Mouse (Mus musculus): Measurements from ENCODE around the gene Tmem52b. TPM values are rescaled to one million over a fixed set of nuclear protein-coding genes. Genes with fewer than 3 reads are reported as not detected.

Gene Tmem52b
- polyA plus RNA-seq, 1 experiment from 2014 or later, result 0.12 TPM

DNA sequence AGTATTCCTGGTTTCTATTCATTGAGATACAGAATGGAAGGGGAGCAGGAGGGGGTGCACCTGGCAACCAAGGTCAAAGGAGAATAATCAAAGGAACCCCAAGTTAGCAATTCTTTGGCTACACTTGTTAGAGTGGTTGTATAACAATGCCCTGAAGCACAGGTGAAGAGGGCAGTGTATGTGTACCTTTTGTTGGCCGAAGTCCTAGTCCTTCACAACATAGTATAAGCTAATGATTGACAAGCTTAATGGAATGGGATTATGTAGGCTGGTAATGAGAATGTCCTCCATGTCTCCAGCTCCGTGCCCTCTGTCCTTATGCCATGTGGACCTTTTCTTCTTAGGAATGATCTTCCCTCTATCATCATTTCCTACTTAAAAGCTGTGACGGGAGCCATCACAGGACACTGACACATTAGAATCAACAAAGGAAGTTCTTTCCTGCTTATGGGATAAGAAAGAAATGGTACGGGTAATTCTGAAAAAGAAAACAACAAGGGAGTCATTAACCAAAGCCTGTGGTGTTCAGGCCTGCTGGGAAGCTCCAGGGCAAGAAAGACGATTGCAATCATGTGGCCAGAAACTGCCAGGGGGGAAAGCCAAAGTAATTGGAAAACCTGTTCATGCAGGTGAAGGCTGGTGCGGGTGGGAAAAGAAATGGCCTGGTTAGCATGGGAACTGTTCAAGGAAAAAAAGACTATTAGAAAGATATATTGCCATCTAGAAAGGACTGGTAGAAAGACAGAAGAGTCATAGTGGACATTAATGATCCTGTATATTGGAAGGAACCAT lies 2.0 kb upstream of the Tmem52b start:
- Histone ChIP-seq H3K36me3 (no peaks in the 10 kb centered on the region), H3K9ac (no peak overlapping the region), H3K27me3 (replicated peaks) (no peaks in the 10 kb centered on the region), H3K4me2 (no peak overlapping the region), H3K4me3 (no peak overlapping the region), H3K9me3 (no peaks in the 10 kb centered on the region), H3K27ac (replicated peaks) (no peak overlapping the region), H3K4me1 (peaks cover 17% of the 10 kb centered on the region)
- 61% methylated on average over 6 of the region's 6 CpGs for WGBS
- ATAC-seq (ENCODE audit: extremely low read depth, insufficient number of reproducible peaks, low FRiP score, low TSS enrichment), result no peak

DNA sequence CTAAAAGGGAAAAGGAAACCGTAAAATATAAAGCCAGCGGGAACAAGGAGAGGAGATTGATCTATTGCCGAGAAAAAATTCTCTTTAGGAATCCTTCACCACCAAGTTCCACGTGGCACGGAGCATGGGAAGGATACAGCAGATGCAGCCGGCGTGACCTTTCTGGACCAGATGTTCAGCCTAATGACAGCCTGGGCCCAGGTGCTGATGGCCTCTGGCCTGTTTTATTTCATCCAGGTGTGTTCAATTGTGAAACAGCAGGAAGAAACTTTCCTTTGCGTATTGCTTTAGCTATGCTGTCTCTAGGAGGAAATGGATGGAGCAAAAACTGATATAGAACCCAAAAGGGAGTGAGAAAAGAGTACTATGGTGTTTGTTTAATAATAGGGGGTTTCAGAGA lies 513 bp downstream of the Tmem52b start:
- H3K9ac ChIP-seq, result no peak overlapping the region
- WGBS, result 62% methylated on average over 8 of the region's 8 CpGs
- ATAC-seq (ENCODE audit: extremely low read depth, insufficient number of reproducible peaks, low FRiP score, low TSS enrichment), result no peak
- no peaks in the 10 kb centered on the region for H3K36me3 ChIP-seq
- H3K4me1 ChIP-seq, result peaks cover 12% of the 10 kb centered on the region
- no peaks in the 10 kb centered on the region for H3K27me3 ChIP-seq (replicated peaks)
- no peak overlapping the region for H3K4me3 ChIP-seq
- H3K27ac ChIP-seq (replicated peaks), result peak overlapping the region; percentile 48; the same call in 1 of the 2 replicates
- no peaks in the 10 kb centered on the region for H3K9me3 ChIP-seq
- H3K4me2 ChIP-seq, result no peak overlapping the region

DNA sequence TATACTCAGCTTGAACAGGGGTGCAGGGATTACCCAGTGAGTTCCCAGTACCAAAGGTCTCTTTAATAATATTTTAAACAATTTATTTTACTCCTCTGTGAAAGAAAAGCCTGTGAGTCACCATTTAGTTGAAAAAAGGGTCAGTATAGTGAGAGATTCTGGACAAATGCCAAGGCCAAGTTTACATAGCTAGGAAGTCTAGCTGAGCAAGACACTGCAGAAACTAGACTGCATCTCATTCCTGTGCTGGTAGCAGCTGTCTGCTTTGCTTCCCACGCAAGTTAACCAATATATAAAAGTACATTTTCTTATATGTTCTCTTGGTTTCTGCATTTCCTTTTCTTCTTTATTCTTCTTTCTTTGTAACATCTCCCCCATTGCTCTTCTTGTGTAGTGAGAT lies 1.1 kb downstream of the Tmem52b start:
- ATAC-seq (ENCODE audit: extremely low read depth, insufficient number of reproducible peaks, low FRiP score, low TSS enrichment), result no peak
- H3K4me3 ChIP-seq, result no peak overlapping the region
- H3K9ac ChIP-seq, result no peak overlapping the region
- H3K27me3 ChIP-seq (replicated peaks), result no peaks in the 10 kb centered on the region
- H3K9me3 ChIP-seq, result no peaks in the 10 kb centered on the region
- H3K27ac ChIP-seq (replicated peaks), result peak overlapping the region; percentile 16; the same call in 1 of the 2 replicates
- H3K4me1 ChIP-seq, result peaks cover 12% of the 10 kb centered on the region
- 30% methylated on average over 1 of the region's 1 CpGs for WGBS
- no peak overlapping the region for H3K4me2 ChIP-seq
- no peaks in the 10 kb centered on the region for H3K36me3 ChIP-seq

DNA sequence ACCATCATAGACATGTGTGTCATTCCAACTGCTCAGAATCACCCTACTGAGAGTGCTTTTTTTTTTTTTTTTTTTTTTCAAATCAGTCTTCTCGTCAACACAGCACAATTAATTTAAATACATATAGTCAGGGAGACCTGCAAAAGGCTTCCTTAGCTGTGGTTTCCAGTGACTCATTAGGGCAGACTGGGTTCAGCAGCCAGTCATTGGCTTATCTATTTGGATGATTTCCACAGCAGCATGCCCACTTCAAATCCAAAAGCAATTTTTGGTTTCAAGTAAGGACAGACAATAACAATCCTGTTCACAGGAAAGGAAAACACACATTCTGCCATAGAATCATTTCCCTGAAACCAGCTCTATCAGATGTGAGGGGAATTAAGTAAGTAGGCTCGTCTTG lies 2.0 kb downstream of the Tmem52b start:
- no peak for ATAC-seq (ENCODE audit: extremely low read depth, insufficient number of reproducible peaks, low FRiP score, low TSS enrichment)
- Histone ChIP-seq H3K9me3 (no peaks in the 10 kb centered on the region), H3K27ac (replicated peaks) (0 out of 2 replicates have a peak overlapping the region, but pooled peaks have one; percentile 16), H3K4me3 (no peak overlapping the region), H3K36me3 (no peaks in the 10 kb centered on the region), H3K9ac (no peak overlapping the region), H3K27me3 (replicated peaks) (no peaks in the 10 kb centered on the region), H3K4me1 (peaks cover 12% of the 10 kb centered on the region), H3K4me2 (no peak overlapping the region)
- WGBS, result 47% methylated on average over 2 of the region's 2 CpGs

DNA sequence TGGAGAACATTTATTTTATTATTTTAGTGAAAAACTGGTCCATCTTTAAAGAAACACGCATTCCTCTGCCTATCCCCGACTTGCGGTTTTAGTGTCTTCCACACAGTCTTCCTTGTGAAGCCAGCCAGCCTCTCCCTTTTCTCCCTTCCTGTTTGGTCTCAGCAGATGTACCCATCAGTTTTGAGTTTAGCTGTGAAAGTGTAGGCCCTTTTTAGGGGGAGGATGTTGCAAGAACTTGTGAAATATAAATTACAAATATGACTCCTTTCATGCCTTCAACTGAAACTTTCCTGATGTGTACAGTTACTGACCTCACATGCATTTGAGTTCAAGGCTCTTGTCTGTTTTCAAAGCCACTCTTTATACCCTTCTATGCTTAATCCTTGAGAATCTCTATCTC lies 2.7 kb downstream of the Tmem52b start:
- Histone ChIP-seq H3K4me2 (no peak overlapping the region), H3K9me3 (no peaks in the 10 kb centered on the region), H3K36me3 (no peaks in the 10 kb centered on the region), H3K4me3 (no peak overlapping the region), H3K27ac (replicated peaks) (no peak overlapping the region), H3K4me1 (peaks cover 12% of the 10 kb centered on the region), H3K9ac (no peak overlapping the region), H3K27me3 (replicated peaks) (no peaks in the 10 kb centered on the region)
- 84% methylated on average over 3 of the region's 3 CpGs for WGBS
- no peak for ATAC-seq (ENCODE audit: extremely low read depth, insufficient number of reproducible peaks, low FRiP score, low TSS enrichment)

DNA sequence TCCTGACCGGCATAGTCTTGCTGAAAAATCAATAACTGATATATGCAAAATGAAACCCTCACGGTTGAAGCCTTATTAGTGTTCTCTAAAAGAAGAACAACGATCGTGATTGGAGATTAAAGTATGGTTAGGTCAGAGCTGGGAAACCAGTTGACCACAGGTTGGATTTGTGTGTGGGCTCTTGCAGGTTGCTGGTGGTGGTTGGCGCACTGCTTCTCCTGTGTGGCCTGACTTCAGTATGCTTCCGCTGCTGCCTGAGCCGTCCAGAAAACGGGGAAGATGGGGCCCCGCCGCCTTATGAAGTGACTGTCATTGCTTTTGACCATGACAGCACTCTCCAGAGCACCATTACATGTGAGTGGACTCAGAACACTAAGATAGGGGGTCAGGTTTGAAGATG lies 4.0 kb downstream of the Tmem52b start:
- H3K27me3 ChIP-seq (replicated peaks), result no peaks in the 10 kb centered on the region
- 86% methylated on average over 10 of the region's 10 CpGs for WGBS
- ATAC-seq (ENCODE audit: extremely low read depth, insufficient number of reproducible peaks, low FRiP score, low TSS enrichment), result no peak

DNA sequence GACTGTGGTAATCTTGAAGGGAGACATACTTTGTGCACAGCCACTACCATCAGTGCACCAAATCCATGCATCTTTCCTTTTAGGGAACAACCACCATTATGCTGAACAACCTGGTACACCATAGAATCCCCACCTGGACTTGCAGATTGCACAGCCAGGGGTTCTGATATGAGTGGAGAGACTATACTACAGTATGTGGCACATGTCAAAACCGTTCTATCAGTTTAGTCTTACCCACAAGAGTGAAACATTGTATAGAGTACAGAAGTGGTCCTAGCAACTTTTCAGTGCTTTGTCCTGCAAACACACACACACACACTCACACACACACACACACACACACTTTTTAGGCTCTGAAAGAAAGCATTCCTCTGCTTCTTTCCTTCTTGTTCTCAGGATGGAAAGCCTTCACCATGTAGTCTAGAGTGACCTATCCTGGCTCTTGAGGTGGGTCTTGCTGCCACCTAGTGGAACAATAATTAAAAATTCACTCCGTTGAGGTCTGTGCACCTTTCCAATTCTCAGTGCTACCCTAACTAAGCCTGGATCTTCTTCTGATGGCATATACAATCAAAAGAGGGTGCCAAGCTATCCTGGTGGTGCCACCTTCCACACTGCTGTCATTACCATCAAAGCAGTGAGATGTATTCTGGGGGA lies 5.5 kb downstream of the Tmem52b start:
- Histone ChIP-seq H3K4me1 (peaks cover 9% of the 10 kb centered on the region; the same call in 1 of the 2 replicates), H3K27me3 (replicated peaks) (no peaks in the 10 kb centered on the region), H3K36me3 (no peaks in the 10 kb centered on the region), H3K9ac (no peak overlapping the region), H3K4me3 (no peak overlapping the region), H3K4me2 (no peak overlapping the region), H3K27ac (replicated peaks) (no peak overlapping the region), H3K9me3 (no peaks in the 10 kb centered on the region)
- WGBS, result 47% methylated on average over 2 of the region's 2 CpGs
- no peak for ATAC-seq (ENCODE audit: extremely low read depth, insufficient number of reproducible peaks, low FRiP score, low TSS enrichment)

More for the DNA sequence above, 4.0 kb downstream of the Tmem52b start:
- H3K9me3 ChIP-seq, result no peaks in the 10 kb centered on the region
- H3K4me1 ChIP-seq, result peaks cover 11% of the 10 kb centered on the region
- no peak overlapping the region for H3K4me2 ChIP-seq
- H3K9ac ChIP-seq, result no peak overlapping the region
- H3K27ac ChIP-seq (replicated peaks), result no peak overlapping the region
- no peaks in the 10 kb centered on the region for H3K36me3 ChIP-seq
- H3K4me3 ChIP-seq, result no peak overlapping the region

DNA sequence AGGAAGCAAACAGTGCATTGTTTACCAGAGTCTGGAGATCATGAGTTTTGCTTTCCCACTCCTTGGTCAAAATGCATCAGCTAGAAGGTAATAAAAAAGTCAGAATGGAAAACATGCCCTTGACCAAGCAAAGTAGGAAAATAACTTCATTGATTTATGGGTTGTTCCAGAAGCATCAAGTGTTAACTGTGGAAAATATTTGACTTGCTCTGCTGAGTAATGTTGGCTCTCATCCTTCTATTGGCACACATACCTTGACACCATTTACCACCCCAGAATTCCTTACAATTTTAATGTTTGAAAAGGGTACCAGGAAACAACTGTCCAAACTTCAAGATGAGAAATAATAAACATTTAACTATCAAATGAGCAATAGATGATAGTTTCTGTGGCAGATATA lies 13.7 kb downstream of the Tmem52b start:
- Histone ChIP-seq H3K4me1 (no peaks in the 10 kb centered on the region), H3K36me3 (no peaks in the 10 kb centered on the region), H3K27me3 (replicated peaks) (no peaks in the 10 kb centered on the region), H3K9me3 (no peaks in the 10 kb centered on the region), H3K9ac (no peak overlapping the region), H3K27ac (replicated peaks) (no peak overlapping the region), H3K4me2 (no peak overlapping the region), H3K4me3 (no peak overlapping the region)
- no peak for ATAC-seq (ENCODE audit: extremely low read depth, insufficient number of reproducible peaks, low FRiP score, low TSS enrichment)

DNA sequence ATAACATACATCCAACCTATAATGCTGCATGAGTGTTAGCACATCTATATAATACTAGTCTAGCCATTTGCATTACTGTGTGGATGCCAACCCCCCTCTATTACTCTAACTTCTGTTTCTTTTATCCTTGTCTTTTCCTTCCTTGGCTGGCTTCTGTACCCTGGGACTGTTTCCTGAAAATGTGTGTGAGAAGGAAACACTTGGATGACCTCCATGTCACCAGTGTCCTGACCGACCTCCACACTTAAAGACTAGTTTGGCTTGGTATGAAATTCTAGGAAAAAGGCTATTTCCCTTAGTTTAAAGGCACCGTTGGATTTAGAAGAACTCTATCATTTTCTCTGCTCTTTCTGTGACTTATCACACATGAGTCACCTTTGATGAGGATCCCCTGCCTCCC lies 15.1 kb downstream of the Tmem52b start:
- Histone ChIP-seq H3K27ac (replicated peaks) (0 out of 2 replicates have a peak overlapping the region, but pooled peaks have one; percentile 10), H3K4me3 (no peak overlapping the region), H3K36me3 (no peaks in the 10 kb centered on the region), H3K4me2 (no peak overlapping the region), H3K4me1 (peaks cover 3% of the 10 kb centered on the region; the same call in 1 of the 2 replicates), H3K9me3 (no peaks in the 10 kb centered on the region), H3K27me3 (replicated peaks) (no peaks in the 10 kb centered on the region), H3K9ac (no peak overlapping the region)
- no peak for ATAC-seq (ENCODE audit: extremely low read depth, insufficient number of reproducible peaks, low FRiP score, low TSS enrichment)
- WGBS, result 47% methylated on average over 2 of the region's 2 CpGs

DNA sequence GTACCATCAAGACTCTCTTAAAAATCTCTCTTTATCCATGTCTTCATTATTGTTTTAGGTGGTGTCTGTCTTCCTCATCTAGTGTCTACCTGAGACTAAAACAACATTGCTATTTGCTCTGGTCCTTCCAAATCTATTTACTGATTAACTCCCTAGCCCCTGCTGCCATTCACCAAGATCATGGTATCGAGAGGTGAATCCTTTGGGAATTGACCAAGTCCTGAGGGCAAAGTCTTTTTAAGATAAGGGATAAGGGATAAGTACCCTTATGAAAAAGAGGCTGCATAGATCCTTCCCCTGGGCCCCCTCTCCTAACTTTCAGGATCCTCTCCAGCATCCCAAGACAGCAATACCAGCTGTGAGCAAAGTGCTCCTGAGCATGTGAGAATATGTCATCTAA lies 17.2 kb downstream of the Tmem52b start:
- Histone ChIP-seq H3K4me1 (peaks cover 12% of the 10 kb centered on the region), H3K27me3 (replicated peaks) (no peaks in the 10 kb centered on the region), H3K4me2 (no peak overlapping the region), H3K9me3 (no peaks in the 10 kb centered on the region), H3K36me3 (no peaks in the 10 kb centered on the region), H3K4me3 (no peak overlapping the region), H3K27ac (replicated peaks) (no peak overlapping the region), H3K9ac (no peak overlapping the region)
- ATAC-seq (ENCODE audit: extremely low read depth, insufficient number of reproducible peaks, low FRiP score, low TSS enrichment), result no peak
- whole genome bisulfite sequencing, result 81% methylated on average over 1 of the region's 1 CpGs

DNA sequence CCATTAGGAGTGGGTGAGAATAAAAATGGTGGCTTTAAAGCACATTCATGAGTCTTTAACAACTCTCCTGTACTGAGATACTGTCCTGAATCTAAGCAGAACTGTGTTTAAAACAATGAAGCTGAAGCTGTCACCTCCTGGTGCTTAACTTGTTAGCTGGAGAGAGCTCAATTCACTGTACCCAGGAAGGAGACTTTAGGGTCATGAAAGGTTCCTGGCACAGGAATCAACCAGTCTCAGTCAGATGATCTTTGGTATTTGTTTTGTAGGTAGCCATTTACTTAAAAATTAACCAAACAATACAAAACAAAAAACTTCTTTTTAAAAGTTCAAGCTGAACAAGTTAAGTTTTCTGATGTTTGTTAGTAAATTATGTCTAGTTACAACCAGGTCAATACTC lies 17.9 kb downstream of the Tmem52b start:
- H3K4me3 ChIP-seq, result no peak overlapping the region
- no peaks in the 10 kb centered on the region for H3K9me3 ChIP-seq
- H3K27ac ChIP-seq (replicated peaks), result no peak overlapping the region
- ATAC-seq (ENCODE audit: extremely low read depth, insufficient number of reproducible peaks, low FRiP score, low TSS enrichment), result no peak
- no peaks in the 10 kb centered on the region for H3K36me3 ChIP-seq
- H3K4me2 ChIP-seq, result no peak overlapping the region
- H3K27me3 ChIP-seq (replicated peaks), result no peaks in the 10 kb centered on the region
- peaks cover 19% of the 10 kb centered on the region for H3K4me1 ChIP-seq
- H3K9ac ChIP-seq, result no peak overlapping the region

DNA sequence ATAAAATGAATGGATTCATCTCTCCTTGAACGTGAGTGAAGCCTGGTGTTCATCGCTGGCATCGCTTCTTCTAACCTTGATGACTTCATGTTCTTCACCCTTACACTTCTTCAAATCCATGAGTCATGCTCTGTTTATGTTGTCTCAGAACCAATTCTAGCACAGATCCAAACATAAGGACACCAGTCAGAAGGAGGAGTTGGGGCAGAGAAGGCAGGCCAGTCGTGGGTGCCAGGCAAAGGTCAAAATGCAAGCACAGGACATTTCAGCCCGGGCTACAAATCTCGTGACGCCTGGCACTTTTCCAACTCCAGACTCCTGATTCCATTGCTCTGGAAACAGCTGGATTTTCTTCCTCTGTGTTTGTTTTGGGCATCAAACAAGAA lies 20.2 kb downstream of the Tmem52b start:
- Histone ChIP-seq H3K4me2 (peak overlapping the region; percentile 81), H3K4me1 (peaks cover 26% of the 10 kb centered on the region), H3K27ac (replicated peaks) (peak overlapping the region; percentile 57), H3K9me3 (no peaks in the 10 kb centered on the region), H3K36me3 (peaks cover 4% of the 10 kb centered on the region), H3K4me3 (peak overlapping the region; percentile 76), H3K27me3 (replicated peaks) (no peaks in the 10 kb centered on the region), H3K9ac (peak overlapping the region; percentile 86)
- peak; percentile 32; the same call in 1 of the 2 replicates for ATAC-seq (ENCODE audit: extremely low read depth, insufficient number of reproducible peaks, low FRiP score, low TSS enrichment)
- 26% methylated on average over 7 of the region's 7 CpGs for WGBS

Measured in heart, embryonic 13.5 days (tissue).